Mouse (Mus musculus) brain, adult 2 months (tissue): ENCODE results near the gene Trak1.

Experiments used
- DNase-seq: peaks from one replicate; pipeline ENCODE4 v3.0.0; 2011; ENCODE audit warnings: low read depth, low spot score

Gene Trak1

DNA sequence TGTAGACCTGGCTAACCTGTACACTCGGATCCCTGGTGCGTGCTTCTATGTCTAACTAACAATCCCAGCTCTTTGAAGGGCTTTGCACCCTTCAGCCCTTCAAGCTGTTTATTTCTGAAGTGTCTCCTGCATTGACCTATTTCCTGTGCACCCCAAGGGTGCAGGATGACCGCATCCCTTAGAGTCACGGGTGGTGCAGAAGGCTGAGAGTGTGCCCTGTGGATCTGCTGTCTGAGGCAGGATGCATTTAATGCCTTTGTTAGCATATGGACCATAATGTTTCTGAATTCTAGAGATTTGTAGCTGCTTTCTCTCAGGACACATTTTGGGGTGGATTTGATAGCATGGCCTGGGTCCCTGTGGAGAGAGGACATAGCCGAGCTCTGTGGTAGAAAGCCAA lies 129.6 kb downstream of the Trak1 start:
- DNase-seq = no peak

DNA sequence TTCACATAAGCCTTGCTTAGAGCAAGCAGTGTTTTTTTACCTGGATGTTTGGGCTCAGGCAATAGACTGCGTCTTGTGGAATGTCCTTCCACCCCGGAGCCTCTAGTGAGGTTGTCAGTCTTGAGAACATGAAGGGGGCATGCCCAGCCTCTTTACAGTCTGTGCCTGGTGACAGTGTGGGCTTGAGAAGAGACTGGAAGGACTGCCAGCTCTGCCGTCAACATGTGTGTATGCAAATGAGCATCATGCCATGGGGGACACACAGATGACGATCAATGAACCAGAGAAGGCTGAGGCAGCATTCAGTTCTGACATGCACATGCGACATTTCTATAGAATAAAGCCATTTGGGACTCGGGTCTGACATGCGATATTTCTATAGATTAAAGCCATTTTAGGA lies 132.3 kb downstream of the Trak1 start:
- no peak for DNase-seq

DNA sequence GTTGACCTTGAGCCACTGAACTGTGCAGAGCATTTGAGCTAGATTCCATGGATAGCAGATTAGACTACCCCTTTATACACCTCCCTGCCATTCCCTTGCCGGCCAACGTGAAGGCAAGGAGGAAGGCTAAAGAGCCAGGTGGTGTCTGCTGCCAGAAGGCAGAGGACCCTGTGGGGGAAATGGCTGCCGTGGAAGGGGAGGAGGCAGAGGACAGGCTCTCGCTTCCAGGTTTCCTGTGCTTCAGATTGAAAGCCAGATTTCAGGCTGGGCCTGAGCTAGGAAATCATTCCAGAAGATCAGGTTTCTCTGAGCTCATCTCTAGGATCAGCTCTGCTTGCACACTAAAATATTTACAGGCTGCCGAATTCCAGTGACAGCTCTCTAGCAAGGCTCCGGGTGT lies 133.1 kb downstream of the Trak1 start:
- peak; percentile 52 for DNase-seq

DNA sequence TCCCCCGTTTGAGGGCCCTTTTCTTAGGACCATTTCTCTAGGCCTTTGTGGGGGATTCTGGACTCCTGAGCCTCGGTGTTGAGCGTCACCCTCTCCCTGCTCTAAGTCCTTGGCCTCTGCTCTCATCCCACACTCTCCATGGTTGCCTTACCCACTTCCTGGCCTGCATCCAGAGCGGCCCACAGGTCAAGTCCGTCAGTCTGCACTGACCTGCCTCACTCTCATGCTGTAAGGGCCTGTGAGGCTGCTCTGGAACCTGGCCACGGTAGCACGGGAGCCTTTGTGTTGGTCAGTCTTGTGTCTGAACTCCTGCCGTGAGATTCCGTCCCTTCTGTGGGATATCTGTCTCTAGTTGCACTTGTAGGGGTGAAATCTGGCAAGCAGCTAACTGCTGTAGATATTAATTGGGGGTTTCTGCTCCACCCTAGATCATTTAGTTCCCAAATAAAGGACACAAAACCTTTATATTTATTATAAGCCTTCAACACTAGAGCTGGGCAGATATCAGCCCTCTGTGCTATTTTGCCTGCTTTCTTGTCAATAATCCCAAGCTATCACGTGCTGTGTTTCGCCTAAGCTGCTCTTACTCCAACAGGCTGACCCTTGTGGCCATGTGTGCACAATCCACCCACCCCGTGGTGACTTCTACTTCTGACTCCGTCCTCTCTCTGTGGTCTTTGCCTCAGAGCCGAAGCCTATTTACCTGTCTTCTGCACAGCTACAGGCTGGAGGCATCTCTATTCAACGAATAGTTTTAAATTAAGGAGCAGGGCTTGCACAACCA lies 136.6 kb downstream of the Trak1 start:
- no peak for DNase-seq

DNA sequence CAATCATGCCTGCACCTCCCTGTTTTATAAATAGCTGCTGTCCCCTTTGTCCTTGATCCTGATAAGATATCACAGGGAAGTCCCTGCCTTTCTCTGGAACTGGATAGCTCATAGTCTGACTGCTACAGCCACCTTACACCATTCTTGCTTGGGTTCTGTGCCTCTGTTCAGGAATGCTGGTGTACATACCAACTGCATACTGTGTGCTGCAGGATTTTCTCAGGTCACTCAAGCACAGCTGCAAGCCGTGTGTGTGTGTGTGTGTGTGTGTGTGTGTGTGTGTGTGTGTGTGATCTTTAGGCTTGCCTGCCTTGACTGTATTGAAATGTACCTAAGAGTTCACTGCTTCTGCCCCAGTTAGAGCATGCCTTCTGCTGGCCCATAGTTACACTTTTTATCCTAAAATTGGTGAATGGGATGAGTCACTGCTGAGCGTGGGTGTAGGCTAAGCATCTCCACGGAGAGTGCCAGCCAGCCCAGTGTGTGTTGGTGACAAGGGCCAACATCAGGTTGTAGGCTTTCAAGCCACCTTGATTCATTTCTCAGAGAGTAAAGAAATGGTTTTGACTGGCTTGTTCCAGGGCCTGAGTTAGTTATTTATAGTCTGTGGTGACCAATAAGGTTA lies 138.1 kb downstream of the Trak1 start:
- peak; percentile 95 for DNase-seq

DNA sequence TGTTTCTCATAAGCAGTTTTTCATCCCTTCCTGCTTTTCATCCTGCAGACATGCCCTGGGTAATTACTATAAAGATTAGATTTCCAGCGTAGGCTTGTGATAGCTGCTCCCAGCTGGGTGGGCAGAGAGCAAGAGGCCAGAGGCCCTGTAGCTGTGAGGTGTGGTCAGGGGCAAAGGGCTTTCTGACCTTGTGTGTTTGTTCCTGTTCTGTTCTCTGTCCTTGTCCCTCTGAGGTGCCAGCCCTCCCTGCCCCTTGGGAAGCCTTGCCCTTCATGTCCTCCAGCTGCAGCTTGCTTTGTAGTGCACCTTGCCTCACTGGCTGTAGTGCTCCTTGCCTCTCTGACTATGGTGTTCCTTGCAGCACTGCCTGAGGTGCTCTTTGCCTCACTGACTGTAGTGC lies 139.2 kb downstream of the Trak1 start:
- DNase-seq = no peak

DNA sequence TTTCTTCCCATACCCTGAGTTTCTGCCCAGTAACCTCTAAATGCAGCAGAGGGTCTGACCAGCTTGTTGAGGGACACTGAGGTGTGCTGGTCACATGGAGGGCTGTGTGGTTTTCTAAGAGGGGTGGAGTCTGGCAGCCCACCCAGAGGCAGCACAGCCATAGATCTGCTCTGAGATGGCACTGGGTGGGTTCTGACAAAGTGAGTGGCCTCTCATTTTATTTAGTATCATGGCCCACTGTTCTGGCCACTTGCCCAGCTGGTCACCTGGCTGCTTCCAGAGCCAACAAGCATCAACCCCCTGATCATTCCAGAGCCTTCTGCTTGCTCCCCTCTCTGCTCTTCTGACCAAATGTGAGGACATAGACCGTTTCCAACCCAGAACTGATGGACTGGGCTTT lies 144.8 kb downstream of the Trak1 start:
- no peak for DNase-seq

DNA sequence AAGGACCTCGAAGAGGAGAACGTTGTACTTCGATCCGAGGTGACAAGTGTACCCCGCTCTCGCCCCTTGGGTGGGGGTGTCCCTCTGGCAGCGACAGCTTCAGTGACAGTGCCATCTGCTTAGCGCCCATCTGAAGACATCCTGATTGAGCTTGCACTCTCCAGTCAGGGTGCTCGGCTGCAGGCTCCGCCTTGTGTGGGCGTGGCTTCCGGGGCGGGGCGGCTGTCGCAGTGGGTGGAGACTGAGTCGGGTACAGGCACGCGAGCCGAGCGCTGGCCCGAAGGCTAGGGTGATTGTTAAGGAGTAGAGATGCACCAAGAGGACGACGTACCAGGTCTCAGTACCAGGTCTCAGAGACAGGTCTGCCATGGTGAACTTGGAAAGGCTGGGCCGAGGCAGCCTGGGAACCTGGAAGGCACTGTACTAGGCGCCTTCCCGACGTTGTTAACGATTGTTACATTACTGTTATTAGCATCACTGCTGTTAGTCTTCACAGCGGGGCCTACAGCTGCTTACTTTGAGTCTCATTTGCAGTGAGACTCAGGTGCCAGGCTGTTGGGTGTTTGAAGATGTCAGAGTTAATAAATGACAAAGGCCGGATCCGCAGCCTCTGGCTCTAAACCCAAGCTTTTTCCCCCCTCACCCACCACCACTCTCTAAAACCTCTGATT lies 146.5 kb downstream of the Trak1 start:
- peak; percentile 50 for DNase-seq

DNA sequence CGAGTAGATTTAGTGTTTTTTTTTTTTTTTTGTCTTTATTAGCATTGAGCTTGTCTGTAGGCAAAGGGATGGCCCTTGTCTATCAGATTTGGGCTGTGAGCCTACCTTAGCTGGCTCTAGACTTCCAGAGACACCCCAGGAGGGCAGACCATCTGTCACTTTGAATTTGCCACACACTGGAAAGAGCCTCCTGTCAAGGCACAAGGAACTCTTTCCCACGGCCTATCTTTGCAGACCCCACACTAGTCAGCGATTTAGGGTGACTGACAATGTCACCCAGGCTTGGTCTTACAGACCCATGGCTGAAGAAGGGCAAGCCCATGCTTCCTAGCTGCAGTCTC lies 147.0 kb downstream of the Trak1 start:
- DNase-seq = peak; percentile 94

DNA sequence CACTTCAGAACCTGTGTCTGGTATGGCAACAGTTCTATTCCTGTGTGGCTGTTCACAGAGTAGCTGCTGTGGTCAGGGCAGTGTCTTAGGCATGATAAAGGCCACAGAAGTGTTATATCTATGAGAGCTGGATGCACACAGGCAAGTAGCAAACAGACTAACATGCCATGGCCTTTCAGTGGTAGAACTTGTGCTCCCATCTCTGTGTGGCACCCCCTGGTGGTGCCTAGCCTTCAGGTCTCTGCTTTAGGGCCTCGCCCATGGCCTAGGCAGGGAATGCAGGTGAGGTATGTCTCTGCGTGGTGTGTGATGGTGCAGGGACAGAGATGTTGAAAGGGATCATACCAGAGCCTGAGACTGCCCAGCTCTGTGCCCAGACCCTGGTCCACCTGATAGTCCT lies 148.1 kb downstream of the Trak1 start:
- DNase-seq = peak; percentile 68

DNA sequence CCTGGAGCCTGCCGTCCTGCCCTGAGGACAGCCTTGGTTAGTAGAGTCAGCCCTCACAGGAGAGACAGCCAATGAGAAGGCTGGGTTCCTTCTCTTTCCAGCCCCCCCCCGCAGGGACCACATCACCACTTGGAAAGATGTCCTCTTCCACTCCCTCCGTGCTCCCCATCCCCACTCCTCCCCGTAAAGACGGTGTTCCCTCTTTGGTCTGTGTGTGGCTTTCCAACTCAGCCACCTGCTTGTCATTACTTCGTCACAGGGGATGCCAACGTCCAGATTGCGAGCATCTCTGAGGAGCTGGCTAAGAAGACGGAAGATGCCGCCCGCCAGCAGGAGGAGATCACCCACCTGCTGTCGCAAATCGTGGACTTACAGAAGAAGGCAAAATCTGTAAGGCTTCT lies 149.1 kb downstream of the Trak1 start:
- peak; percentile 86 for DNase-seq

DNA sequence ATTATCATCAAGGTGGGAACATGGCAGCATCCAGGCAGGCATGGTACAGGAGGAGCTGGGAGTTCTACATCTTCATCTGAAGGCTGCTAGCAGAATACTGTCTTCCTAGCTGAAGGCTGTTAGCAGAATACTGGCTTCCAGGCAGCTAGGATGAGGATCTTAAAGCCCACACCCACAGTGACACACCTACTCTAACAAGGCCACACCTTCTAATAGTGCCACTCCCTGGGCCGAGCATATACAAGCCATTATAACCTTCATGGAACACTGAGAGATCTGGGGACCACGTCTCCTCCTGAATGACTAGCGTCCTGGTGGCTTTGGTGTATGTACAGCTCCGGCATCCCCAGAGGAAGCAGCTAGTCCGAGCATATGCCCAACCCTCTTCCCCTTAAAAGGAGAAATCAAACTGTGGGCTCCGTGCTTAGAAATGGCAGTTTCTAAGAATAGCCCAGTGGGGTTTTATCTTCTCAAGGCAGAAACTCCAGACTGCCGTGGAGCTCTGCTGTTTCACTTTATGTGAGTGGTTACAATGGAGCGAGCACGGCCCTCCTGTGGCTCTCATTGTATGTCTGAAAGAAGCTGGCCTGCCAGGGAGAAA lies 155.1 kb downstream of the Trak1 start:
- DNase-seq = peak; percentile 87

DNA sequence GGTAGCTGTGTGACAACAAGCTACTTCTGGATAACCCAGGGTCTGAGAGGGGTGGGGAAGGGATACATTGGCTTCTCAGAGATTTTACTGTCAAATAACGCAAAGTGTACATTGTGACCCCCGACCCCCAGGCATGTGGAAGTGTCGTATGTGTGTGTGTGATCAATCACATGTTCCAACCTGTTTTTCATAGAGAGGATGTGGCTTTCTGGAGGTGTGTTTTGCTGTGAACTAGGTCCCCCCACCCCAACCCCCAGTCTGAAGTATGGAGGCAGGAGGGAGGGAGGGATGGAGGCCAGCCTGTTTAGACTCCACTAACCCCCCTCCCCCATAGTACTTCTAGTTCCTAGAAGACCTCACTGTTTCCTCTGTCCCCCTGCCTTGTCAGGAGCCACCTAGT lies 157.6 kb downstream of the Trak1 start:
- no peak for DNase-seq

DNA sequence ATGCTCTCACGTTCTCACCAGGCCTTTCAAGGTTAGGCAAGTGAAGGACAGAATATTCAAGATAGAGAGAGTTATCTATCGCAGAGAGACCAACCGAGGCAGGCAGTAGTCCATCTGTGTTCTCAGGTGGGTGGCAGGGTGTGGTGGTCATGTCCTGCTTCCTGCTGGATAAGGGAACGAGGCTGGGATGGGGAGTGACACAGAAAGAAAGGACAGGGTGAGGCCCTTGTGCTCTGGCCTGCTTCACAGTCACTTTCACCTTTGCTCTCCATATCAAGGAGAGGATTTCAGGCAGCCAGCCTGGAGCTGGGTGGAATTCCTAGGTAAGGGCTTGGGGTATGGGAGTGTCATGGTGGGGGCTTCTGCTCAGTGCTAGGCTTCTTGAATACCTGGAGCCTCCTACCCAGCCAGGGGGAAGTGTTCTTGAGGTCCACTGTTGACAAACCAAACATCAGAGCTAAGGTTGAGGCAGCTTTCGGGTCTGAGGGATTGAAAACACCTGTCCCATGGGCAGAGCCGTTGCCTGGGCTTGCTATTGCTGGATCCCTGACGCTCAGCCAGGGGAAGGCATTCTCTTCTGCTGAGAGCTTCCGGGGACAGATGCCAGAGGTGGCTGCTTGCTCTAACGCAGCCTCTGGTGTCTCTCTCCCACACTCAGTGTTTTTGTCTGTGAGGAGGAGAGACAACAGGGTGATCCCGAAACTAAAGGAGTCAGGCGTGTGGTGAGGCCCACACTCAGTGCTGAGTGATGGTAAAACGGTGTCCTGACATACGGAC lies 159.6 kb downstream of the Trak1 start:
- peak; percentile 39 for DNase-seq

DNA sequence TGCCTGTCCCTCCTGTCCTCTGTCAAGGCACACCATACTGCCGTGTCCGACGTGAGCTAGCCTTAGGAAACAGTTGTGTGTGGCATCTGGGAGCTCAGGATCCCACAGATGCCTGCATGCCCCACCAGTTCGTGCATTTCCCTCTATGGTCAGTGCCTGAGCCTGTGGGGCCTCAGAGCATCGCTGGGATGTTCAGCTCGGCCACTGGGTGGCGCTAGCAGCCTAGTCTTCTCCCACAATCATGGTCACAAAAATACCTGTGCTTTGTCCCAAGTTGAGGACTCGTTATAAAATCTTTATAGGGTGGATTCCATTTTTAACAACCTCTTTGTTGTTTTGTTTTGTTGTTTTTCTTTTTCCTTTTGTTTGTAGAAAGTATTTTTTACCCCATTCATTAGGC lies 161.2 kb downstream of the Trak1 start:
- peak; percentile 77 for DNase-seq

DNA sequence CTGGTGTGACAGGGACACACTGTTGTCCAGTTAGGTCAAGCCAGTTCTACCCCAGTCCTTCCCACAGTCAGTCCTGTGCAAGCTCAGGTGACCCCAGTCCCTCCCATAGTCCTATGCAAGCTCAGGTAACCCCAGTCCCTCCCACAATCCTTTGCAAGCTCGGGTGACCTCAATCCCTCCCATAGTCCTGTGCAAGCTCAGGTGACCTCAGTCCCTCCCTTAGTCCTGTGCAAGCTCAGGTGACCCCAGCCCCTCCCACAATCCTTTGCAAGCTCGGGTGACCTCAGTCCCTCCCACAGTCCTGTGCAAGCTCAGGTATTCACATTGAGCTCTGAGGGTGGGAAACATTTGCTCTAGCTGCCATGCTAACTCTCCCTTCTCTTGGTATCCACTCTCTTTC lies 162.6 kb downstream of the Trak1 start:
- DNase-seq = no peak

DNA sequence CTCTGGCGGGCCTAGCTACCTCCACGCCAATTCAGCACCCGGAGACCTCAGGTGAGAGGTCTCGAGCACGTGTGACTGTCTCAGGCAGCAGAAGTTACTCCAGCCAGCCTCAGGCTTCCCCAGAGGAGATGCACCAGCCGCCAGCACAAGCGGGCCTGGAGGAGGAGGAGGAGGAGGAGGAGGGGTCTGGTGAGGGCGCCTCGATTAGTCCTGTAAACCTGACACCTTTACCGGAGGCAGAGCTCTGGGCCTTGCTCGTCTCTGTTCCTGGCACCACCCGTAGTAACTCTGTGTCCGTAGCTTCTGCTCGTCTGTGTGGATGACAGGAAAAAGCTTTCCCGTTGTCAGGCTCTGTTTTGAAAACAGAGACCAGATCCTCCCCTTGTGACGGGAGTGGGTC lies 163.2 kb downstream of the Trak1 start:
- no peak for DNase-seq

DNA sequence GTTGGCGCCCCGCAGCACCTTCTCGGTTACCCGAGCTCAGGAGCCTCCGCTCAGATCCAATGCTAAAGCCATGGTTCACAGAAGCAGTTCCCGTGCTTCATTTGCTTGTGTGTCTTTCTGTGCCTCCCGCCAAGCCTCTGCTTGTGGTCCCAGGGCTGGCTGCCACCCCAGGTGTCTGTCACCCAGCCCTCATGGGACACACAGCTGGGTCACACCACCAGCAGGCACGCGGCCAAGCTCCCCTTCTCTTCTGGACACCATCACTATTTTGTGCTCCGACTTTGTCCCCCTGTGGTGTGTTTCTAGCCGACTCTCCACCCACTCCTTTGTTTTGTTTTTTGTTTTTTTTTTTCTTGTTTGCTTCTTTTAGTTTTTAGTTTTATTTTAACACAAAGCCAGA lies 170.2 kb downstream of the Trak1 start:
- no peak for DNase-seq

DNA sequence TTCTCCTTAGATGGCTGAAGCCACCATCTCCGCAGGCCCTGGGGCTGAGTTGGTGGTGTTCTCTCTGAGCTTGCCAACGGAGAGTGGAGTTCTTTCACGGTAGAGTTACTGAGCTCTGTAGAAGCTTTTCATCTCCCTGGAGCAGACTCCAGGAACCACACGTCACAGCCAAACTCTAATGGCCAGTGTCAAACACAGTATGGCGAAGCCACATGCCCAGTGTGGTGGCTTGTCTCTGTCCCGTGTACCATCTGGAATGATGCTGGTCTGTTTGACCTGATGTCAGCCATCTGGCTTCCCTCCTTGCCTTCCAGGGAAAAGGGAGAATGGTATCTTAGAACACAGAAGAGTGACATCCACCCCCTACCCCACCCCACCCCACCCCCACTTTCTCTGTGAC lies 172.4 kb downstream of the Trak1 start:
- peak; percentile 37 for DNase-seq

DNA sequence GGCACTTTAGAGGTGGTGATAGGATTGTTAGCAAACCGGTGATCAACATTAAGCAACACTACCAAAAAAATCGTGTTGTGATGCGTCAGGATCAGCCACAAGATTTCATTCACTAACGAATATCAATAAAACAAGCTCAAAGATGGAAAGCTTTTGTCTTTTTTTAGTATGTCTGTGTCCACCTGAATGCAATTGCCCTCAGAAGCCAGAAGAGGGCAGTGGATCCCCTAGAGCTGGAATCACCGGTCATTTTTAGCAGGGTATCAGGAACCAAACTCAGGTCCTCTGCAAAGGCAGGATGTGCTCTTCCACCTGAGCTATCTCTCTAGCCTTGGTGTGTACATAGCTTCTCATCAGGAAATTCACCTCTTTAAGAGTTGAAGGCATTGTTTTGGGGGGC lies 177.5 kb downstream of the Trak1 start:
- DNase-seq = no peak

DNA sequence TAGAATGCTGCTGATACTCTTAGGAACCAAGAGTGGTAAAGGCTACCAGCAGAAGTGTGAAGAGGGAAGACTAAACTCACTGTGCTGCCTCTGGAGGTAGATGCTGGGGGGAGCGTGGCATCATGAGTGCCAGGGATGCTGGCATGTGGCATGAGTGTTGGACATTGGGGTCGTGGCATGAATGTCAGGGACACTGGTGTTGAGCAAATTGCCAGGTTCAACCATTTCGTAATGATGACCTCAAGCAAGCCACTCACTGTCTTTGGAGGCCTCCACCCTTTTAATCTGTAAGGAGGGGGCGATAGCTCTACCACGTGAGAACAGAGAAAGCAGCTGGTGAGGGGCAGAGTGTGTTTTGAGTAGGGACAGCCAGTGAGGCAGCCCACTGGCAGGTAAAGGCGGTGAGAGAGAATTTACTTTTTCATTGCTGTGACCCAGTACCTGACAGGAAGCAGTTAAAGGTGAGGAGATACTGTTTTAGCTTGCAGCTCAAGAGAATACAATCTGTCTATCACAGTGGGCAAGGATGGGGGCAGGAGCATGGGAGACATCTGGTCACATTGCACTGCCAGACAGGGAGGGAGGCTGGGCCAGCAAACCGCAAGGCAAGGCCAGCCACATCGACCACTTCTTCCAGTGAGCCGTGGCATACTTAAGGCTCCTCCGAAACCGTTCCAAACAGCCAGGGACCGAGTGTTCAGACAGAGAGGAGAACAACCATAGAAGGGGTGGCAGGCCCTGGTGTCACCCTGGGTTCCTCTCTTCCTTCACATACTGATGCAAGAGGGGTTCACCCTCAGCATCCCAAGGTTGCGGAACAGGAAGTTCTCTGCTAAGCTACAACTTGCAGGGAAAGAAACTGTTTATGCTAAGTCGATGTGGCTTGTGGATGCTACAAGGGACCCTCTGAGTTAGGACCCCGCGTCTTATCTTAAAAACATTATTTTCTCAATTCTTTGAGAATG lies 178.5 kb downstream of the Trak1 start:
- DNase-seq = peak; percentile 69
